Mouse (Mus musculus): ENCODE data around the gene Efcab8. TPM values are rescaled to one million over a fixed set of nuclear protein-coding genes. Genes with fewer than 3 reads are reported as not detected.
"Not testable (repeated sequence)": the region's sequence is repeated elsewhere in the genome, so short reads cannot be mapped to it uniquely, and the experiment has no call there.

The Efcab8 gene
- polyA plus RNA-seq, 1 experiment = 0.04 TPM

DNA sequence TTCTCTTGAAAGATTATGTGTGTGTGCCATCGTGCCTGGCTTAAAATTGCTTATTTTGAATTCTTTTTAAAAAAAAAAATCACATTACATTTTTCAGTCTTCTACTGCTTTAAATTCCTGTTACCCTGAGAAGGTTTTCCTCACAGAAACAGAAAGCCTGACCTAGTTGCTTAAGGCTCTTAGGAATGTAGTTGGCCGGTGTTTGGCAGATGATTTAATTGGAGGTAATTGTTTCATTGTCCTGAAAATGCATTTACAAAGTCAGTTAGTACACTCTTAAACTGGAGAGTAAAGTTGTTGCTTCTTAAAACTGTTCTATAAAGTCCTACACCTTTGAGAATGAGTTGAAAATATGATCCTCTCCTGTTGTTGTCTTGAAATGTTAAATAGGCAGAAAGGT lies 10.8 kb upstream of the Efcab8 start:
- H3K36me3 ChIP-seq (ENCODE audit: control insufficient read depth) = peaks cover 87% of the 10 kb centered on the region
- no peaks in the 10 kb centered on the region for H3K27me3 ChIP-seq (ENCODE audit: control insufficient read depth)
- H3K4me3 ChIP-seq (replicated peaks) = no peak overlapping the region
- no peaks in the 10 kb centered on the region for H3K9me3 ChIP-seq (ENCODE audit: control insufficient read depth, low read length)
- TF ChIP-seq GATA1 (IDR thresholded peaks at IDR 0.05; ENCODE audit: low read length) (no peak), TAL1 (IDR thresholded peaks at IDR 0.05; ENCODE audit: low read length) (no peak)
- H3K4me1 ChIP-seq (ENCODE audit: control insufficient read depth) = no peaks in the 10 kb centered on the region; the same call in 1 of the 2 replicates

- H3K4me3 ChIP-seq (replicated peaks) = no peak overlapping the region
- no peaks in the 10 kb centered on the region for H3K27me3 ChIP-seq (ENCODE audit: control insufficient read depth)
- H3K4me1 ChIP-seq (ENCODE audit: control insufficient read depth) = no peaks in the 10 kb centered on the region; the same call in 1 of the 2 replicates
- H3K9me3 ChIP-seq (ENCODE audit: control insufficient read depth, low read length) = no peaks in the 10 kb centered on the region
- TF ChIP-seq GATA1 (IDR thresholded peaks at IDR 0.05; ENCODE audit: low read length) = no peak
- no peak for TF ChIP-seq TAL1 (IDR thresholded peaks at IDR 0.05; ENCODE audit: low read length)
- peaks cover 48% of the 10 kb centered on the region for H3K36me3 ChIP-seq (ENCODE audit: control insufficient read depth)
These were observed 6.8 kb upstream of the Efcab8 start for GRCm38 (mm10) chr2:153772950-153773349.

DNA sequence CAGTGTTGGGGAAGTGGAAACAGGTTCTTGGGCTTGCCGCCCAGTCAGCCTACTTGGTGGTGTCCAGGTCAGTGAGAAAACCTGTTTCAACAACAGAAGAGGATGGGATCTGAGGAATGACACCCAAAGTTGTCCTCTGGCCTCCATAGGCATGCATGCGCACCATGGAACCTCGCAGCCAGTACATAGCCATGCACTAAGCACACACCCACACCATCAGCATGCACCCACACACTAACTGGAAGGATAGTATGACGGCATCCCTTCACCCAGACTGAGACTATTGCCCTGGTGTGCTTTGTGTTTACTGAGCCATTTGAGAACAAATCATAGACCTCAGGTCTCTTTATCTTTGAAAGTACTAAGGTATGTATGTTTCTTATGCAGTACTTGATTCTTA lies 4.3 kb upstream of the Efcab8 start:
- H3K36me3 ChIP-seq (ENCODE audit: control insufficient read depth) = peaks cover 27% of the 10 kb centered on the region
- H3K9me3 ChIP-seq (ENCODE audit: control insufficient read depth, low read length) = no peaks in the 10 kb centered on the region
- H3K27me3 ChIP-seq (ENCODE audit: control insufficient read depth) = no peaks in the 10 kb centered on the region
- H3K4me3 ChIP-seq (replicated peaks) = no peak overlapping the region
- no peak for TF ChIP-seq GATA1 (IDR thresholded peaks at IDR 0.05; ENCODE audit: low read length)
- TF ChIP-seq TAL1 (IDR thresholded peaks at IDR 0.05; ENCODE audit: low read length) = no peak
- H3K4me1 ChIP-seq (ENCODE audit: control insufficient read depth) = peaks cover 17% of the 10 kb centered on the region

- TF ChIP-seq TAL1 (IDR thresholded peaks at IDR 0.05; ENCODE audit: low read length) (no peak), GATA1 (IDR thresholded peaks at IDR 0.05; ENCODE audit: low read length) (no peak)
- Histone ChIP-seq H3K9me3 (ENCODE audit: control insufficient read depth, low read length) (no peaks in the 10 kb centered on the region), H3K4me3 (replicated peaks) (peak overlapping the region; percentile 61), H3K4me1 (ENCODE audit: control insufficient read depth) (peaks cover 36% of the 10 kb centered on the region), H3K27me3 (ENCODE audit: control insufficient read depth) (no peaks in the 10 kb centered on the region), H3K36me3 (ENCODE audit: control insufficient read depth) (peaks cover 2% of the 10 kb centered on the region; the same call in 1 of the 2 replicates)
These were observed 931 bp upstream of the Efcab8 start for GRCm38 (mm10) chr2:153778638-153779362.

DNA sequence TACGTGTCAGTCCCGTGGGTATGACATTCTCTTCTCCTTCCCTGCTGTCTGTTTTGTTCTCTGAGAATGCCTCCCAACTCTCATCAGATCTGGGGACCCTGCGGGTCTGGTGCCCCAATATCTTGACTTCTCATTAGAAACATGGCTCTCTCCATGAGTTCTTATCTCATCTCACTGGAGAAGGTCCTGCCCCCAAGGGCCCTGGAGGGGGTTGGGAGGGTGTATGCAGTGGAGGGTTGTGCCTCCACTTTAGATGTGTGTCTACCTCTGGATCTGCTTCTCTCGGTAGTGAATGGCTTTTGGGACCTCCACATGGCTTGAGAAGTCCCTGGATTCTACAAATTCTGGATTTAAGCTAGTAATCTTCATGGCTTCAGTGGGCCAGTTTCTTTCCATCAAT lies 1.4 kb downstream of the Efcab8 start:
- no peaks in the 10 kb centered on the region for H3K36me3 ChIP-seq (ENCODE audit: control insufficient read depth)
- H3K4me1 ChIP-seq (ENCODE audit: control insufficient read depth) = peaks cover 36% of the 10 kb centered on the region
- H3K27me3 ChIP-seq (ENCODE audit: control insufficient read depth) = no peaks in the 10 kb centered on the region
- no peaks in the 10 kb centered on the region for H3K9me3 ChIP-seq (ENCODE audit: control insufficient read depth, low read length)
- H3K4me3 ChIP-seq (replicated peaks) = no peak overlapping the region
- TF ChIP-seq GATA1 (IDR thresholded peaks at IDR 0.05; ENCODE audit: low read length) = no peak
- TF ChIP-seq TAL1 (IDR thresholded peaks at IDR 0.05; ENCODE audit: low read length) = no peak

GRCm38 (mm10) chr2:153784668-153785067 lies 4.9 kb downstream of the Efcab8 start:
- no peaks in the 10 kb centered on the region for H3K27me3 ChIP-seq (ENCODE audit: control insufficient read depth)
- peaks cover 23% of the 10 kb centered on the region for H3K4me1 ChIP-seq (ENCODE audit: control insufficient read depth)
- no peaks in the 10 kb centered on the region for H3K9me3 ChIP-seq (ENCODE audit: control insufficient read depth, low read length)
- TF ChIP-seq TAL1 (IDR thresholded peaks at IDR 0.05; ENCODE audit: low read length) = no peak
- no peak for TF ChIP-seq GATA1 (IDR thresholded peaks at IDR 0.05; ENCODE audit: low read length)
- H3K4me3 ChIP-seq (replicated peaks) = no peak overlapping the region
- no peaks in the 10 kb centered on the region for H3K36me3 ChIP-seq (ENCODE audit: control insufficient read depth)

DNA sequence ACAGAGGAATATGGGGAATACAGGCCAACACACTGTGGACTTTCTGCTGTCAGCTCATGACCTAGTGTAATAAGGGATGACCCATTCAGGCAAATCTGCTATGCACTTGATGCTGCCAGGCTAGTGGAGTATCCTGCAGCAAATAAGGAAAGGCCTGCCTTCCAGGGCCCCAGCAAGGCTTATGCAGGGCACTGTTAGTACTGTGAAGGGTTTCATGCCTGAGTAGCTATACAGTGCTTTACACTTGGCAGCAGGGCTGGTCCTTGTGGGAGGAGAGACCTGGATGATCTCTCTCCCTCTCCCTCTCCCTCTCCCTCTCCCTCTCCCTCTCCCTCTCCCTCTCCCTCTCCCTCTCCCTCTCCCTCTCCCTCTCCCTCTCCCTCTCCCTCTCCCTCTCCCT lies 13.6 kb downstream of the Efcab8 start:
- no peaks in the 10 kb centered on the region for H3K36me3 ChIP-seq (ENCODE audit: control insufficient read depth)
- H3K27me3 ChIP-seq (ENCODE audit: control insufficient read depth) = no peaks in the 10 kb centered on the region
- H3K9me3 ChIP-seq (ENCODE audit: control insufficient read depth, low read length) = no peaks in the 10 kb centered on the region
- no peak for TF ChIP-seq TAL1 (IDR thresholded peaks at IDR 0.05; ENCODE audit: low read length)
- TF ChIP-seq GATA1 (IDR thresholded peaks at IDR 0.05; ENCODE audit: low read length) = no peak
- H3K4me1 ChIP-seq (ENCODE audit: control insufficient read depth) = no peaks in the 10 kb centered on the region
- H3K4me3 ChIP-seq (replicated peaks) = no peak overlapping the region

- Histone ChIP-seq H3K4me1 (ENCODE audit: control insufficient read depth) (no peaks in the 10 kb centered on the region), H3K9me3 (ENCODE audit: control insufficient read depth, low read length) (no peaks in the 10 kb centered on the region), H3K36me3 (ENCODE audit: control insufficient read depth) (no peaks in the 10 kb centered on the region), H3K4me3 (replicated peaks) (no peak overlapping the region), H3K27me3 (ENCODE audit: control insufficient read depth) (no peaks in the 10 kb centered on the region)
- TF ChIP-seq GATA1 (IDR thresholded peaks at IDR 0.05; ENCODE audit: low read length) (no peak), TAL1 (IDR thresholded peaks at IDR 0.05; ENCODE audit: low read length) (no peak)
These were observed 15.4 kb downstream of the Efcab8 start for GRCm38 (mm10) chr2:153795090-153795489.

- H3K4me1 ChIP-seq (ENCODE audit: control insufficient read depth); H3K4me3 ChIP-seq (replicated peaks); H3K9me3 ChIP-seq (ENCODE audit: control insufficient read depth, low read length); H3K27me3 ChIP-seq (ENCODE audit: control insufficient read depth); H3K36me3 ChIP-seq (ENCODE audit: control insufficient read depth): not testable (repeated sequence)
These were observed 27.7 kb downstream of the Efcab8 start for GRCm38 (mm10) chr2:153807464-153807863.

DNA sequence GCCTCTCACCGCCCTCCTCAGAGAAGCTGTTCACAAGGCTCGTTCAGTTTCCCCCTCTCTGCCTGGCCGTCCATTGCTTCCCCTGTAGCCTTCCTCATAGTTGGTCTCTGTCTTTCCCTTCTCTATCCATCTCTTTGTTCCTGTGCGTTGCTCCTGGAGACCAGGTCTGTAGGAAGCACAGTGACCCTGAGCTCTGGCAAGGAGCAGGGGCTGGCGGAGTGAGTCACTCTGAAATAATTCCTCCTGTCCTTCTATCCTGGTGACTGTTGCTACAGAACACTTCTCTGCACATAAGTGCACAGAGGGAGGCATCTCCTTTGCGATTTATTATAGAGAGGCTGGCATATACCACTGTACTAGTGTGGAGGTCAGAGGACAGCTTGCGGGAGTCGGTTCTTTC lies 28.4 kb downstream of the Efcab8 start:
- H3K36me3 ChIP-seq (ENCODE audit: control insufficient read depth) = no peaks in the 10 kb centered on the region
- no peaks in the 10 kb centered on the region for H3K27me3 ChIP-seq (ENCODE audit: control insufficient read depth)
- H3K9me3 ChIP-seq (ENCODE audit: control insufficient read depth, low read length) = no peaks in the 10 kb centered on the region
- H3K4me1 ChIP-seq (ENCODE audit: control insufficient read depth) = no peaks in the 10 kb centered on the region
- TF ChIP-seq GATA1 (IDR thresholded peaks at IDR 0.05; ENCODE audit: low read length) = no peak
- TF ChIP-seq TAL1 (IDR thresholded peaks at IDR 0.05; ENCODE audit: low read length) = no peak
- H3K4me3 ChIP-seq (replicated peaks) = no peak overlapping the region

All from erythroblast, embryonic 14.5 days (primary cell).